Mouse (Mus musculus): ENCODE measurements around the gene Slc12a3.

DNA sequence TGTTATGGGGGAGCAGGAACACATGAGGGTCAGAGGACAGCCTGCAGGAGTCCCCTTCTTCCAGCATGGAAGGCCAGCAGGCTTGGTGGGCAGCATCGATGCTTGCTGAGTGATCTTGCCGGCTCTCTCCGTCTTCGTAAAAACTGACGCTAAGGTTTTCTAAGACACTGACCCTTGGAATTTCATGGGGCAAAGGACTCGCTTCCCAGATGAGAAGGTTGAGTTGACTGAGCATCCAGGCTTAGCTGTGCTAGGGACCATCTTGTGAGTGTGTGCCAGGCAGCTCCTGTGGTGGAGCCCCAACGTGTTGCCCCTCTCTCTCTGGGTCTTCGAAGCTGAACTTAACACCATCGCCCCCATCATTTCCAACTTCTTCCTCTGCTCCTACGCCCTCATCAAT is 13.7 kb downstream of the Slc12a3 start:
- TF ChIP-seq CEBPB (IDR thresholded peaks at IDR 0.05; ENCODE audit: low read depth) (no peak), CTCF (IDR thresholded peaks at IDR 0.05; ENCODE audit: control insufficient read depth, insufficient read depth, insufficient read length) (no peak), USF1 (IDR thresholded peaks at IDR 0.05; ENCODE audit: low read depth) (no peak), MAX (IDR thresholded peaks at IDR 0.05) (no peak), MYOD1 (IDR thresholded peaks at IDR 0.05; ENCODE audit: control insufficient read depth, insufficient read length, low read depth) (no peak), MYOG (IDR thresholded peaks at IDR 0.05; ENCODE audit: control insufficient read depth, extremely low read depth, insufficient read length) (no peak), FOSL1 (IDR thresholded peaks at IDR 0.05; ENCODE audit: insufficient read depth, low read length, poor library complexity, severe bottlenecking) (no peak)

All from C2C12 (cell line).